Mouse (Mus musculus) G1E (cell line): ENCODE data around the gene Arhgef7. TPM values are rescaled to one million over a fixed set of nuclear protein-coding genes. Genes with fewer than 3 reads are reported as not detected.

ENCODE experiments used
- ATAC-seq: 2 replicates; pipeline ENCODE4 v1.8.0; 2016; ENCODE audit warnings: mild to moderate bottlenecking; ENCODE audit not compliant: insufficient number of reproducible peaks, poor library complexity, low FRiP score, severe bottlenecking; ENCODE audit errors: extremely low read depth
- DNase-seq: peaks from one replicate; pipeline ENCODE4 v3.0.0; 2012; ENCODE audit warnings: low spot score
- H3K27me3 ChIP-seq: 2 replicates; pipeline ENCODE4 v1.6.1; 2012; ENCODE audit warnings: mild to moderate bottlenecking, low read length, inconsistent platforms; ENCODE audit not compliant: insufficient read depth
- H3K36me3 ChIP-seq: replicated peaks from 2 replicates; pipeline ENCODE3; 2012; ENCODE audit warnings: mild to moderate bottlenecking, inconsistent platforms
- H3K4me1 ChIP-seq: 2 replicates; pipeline ENCODE4 v1.6.1; 2012; ENCODE audit warnings: low read depth, low read length, inconsistent platforms, mixed read lengths; ENCODE audit not compliant: insufficient read depth
- H3K4me3 ChIP-seq: 2 replicates; pipeline ENCODE4 v1.5.1; 2012; ENCODE audit warnings: low read depth, mild to moderate bottlenecking, inconsistent platforms, low read length, moderate library complexity, mixed read lengths
- H3K9me3 ChIP-seq: replicated peaks from 2 replicates; pipeline ENCODE4 v1.6.1; 2012; ENCODE audit warnings: inconsistent platforms
- CTCF ChIP-seq: IDR thresholded peaks from 2 replicates; pipeline ENCODE4 v1.5.1; 2012; ENCODE audit warnings: low read depth, low read length, inconsistent platforms, mixed read lengths
- GATA1 ChIP-seq: IDR thresholded peaks from 2 replicates; pipeline ENCODE4 v1.6.1; 2012; ENCODE audit warnings: borderline replicate concordance, low read length, inconsistent platforms, mixed read lengths
- GATA2 ChIP-seq: IDR thresholded peaks from 2 replicates; pipeline ENCODE4 v1.6.1; 2012; ENCODE audit warnings: low read depth, low read length, inconsistent platforms, borderline replicate concordance
- POLR2AphosphoS5 ChIP-seq: IDR thresholded peaks from 2 replicates; pipeline ENCODE4 v1.6.1; 2012; ENCODE audit warnings: low read depth, low read length, inconsistent platforms; ENCODE audit not compliant: insufficient replicate concordance
- TAL1 ChIP-seq: conservative IDR thresholded peaks from 2 replicates; pipeline ENCODE4 v1.6.1; 2012; ENCODE audit warnings: low read depth, low read length, inconsistent platforms, mixed read lengths
- polyA plus RNA-seq: library from polyadenylated mRNA; stranded (reverse); fragments of >175 nt; gene quantifications from 2 replicates; pipeline ENCODE4 v1.2.3, GENCODE M21; 2012
- total RNA-seq, 2 experiments: library from RNA; stranded (forward) in 1 of 2; stranded (reverse) in 1 of 2; fragments of 200-1000 nt in 1 of 2; fragments of >200 nt in 1 of 2; fragmentation: Nextera tagmentation in 1 of 2; gene quantifications; 2 replicates each; pipeline ENCODE4 v1.2.3; 2014 to 2017

Arhgef7 gene
- total and polyA plus RNA-seq, 3 experiments, result 14.7 to 27.8 (median 23.8) TPM

GRCm38 (mm10) chr8:11708815-11709214 lies 18.7 kb upstream of the Arhgef7 start:
- H3K9me3 ChIP-seq, result no peaks in the 10 kb centered on the region
- DNase-seq (no peak), ATAC-seq (no peak)
- no peaks in the 10 kb centered on the region for H3K36me3 ChIP-seq
- peaks cover 32% of the 10 kb centered on the region for H3K27me3 ChIP-seq
- no peak for TF ChIP-seq CTCF
- no peak for TF ChIP-seq POLR2AphosphoS5
- peaks cover 3% of the 10 kb centered on the region; the same call in 1 of the 2 replicates for H3K4me1 ChIP-seq
- H3K4me3 ChIP-seq, result no peak overlapping the region

DNA sequence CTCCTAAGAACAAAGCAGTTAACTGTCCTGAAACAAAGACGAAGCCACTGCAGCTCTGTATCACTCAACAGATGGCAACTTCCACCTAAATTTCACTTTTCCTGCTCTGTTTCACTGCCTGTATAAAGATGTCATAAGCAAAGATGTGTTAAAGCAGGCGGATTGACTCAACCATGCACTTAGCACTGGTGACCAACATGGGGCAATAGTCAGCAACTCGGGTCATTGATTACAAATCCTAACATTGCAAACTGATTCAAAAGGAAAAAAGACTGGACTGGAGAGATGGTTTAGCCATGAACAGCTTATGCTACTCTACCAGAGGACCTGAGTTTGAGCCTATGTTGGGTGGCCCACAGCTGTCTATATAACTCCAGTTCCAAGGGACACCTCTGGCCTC lies 18.0 kb upstream of the Arhgef7 start:
- H3K27me3 ChIP-seq, result peaks cover 31% of the 10 kb centered on the region
- H3K4me3 ChIP-seq, result no peak overlapping the region
- no peaks in the 10 kb centered on the region for H3K36me3 ChIP-seq
- TF ChIP-seq POLR2AphosphoS5, result no peak
- TF ChIP-seq GATA1, result no peak
- no peak for TF ChIP-seq GATA2
- TF ChIP-seq CTCF, result no peak
- TF ChIP-seq TAL1, result no peak
- ATAC-seq (no peak), DNase-seq (no peak)
- no peaks in the 10 kb centered on the region for H3K9me3 ChIP-seq
- peaks cover 3% of the 10 kb centered on the region; the same call in 1 of the 2 replicates for H3K4me1 ChIP-seq

DNA sequence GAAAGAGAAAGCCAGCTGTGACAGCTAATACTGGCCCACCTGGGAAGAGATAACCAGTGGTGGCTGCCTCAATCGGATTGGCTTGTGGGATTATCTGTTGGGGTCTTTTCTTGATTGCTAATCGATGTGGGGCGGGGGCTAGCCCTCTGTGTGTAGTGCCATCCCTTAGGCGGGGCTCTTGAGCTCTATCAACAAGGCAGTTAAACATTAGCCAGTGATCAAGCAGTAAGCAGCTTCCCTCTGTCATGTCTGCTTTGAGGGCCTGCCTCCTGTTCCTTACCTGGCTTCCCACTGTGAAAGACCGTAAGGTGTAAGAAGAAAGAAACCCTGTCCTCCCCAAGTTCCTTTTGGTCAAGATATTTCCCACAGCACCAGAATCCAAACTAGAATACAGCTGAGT lies 17.1 kb upstream of the Arhgef7 start:
- no peak for ATAC-seq
- Histone ChIP-seq H3K4me3 (no peak overlapping the region), H3K4me1 (no peaks in the 10 kb centered on the region; the same call in 1 of the 2 replicates), H3K9me3 (no peaks in the 10 kb centered on the region), H3K27me3 (peaks cover 31% of the 10 kb centered on the region), H3K36me3 (no peaks in the 10 kb centered on the region)
- no peak for DNase-seq
- TF ChIP-seq TAL1, result no peak
- no peak for TF ChIP-seq GATA2
- TF ChIP-seq GATA1, result no peak
- TF ChIP-seq POLR2AphosphoS5, result no peak
- no peak for TF ChIP-seq CTCF

DNA sequence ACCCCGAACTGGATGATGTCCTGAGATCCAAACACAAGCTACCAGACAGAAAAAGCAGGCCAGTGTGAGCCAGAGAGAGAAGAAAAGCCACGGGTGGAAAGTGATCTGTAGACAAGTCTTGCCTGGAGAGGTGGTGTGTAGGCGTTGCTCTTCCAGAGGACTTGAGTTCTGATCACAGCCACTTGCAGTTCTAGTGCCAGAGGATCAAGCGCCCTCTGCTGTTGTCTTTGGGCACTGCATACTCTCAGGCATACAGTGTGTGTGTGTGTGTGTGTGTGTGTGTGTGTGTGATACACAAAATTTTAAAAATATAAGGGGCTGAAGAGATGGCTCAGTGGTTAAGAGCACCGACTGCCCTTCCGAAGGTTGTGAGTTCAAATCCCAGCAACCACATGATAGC lies 15.3 kb upstream of the Arhgef7 start:
- no peaks in the 10 kb centered on the region for H3K9me3 ChIP-seq
- TF ChIP-seq CTCF (peak; percentile 51; the same call in 1 of the 2 replicates), TAL1 (no peak)
- H3K4me1 ChIP-seq, result no peaks in the 10 kb centered on the region; the same call in 1 of the 2 replicates
- ATAC-seq (no peak), DNase-seq (no peak)
- peaks cover 30% of the 10 kb centered on the region for H3K27me3 ChIP-seq
- H3K4me3 ChIP-seq, result no peak overlapping the region
- H3K36me3 ChIP-seq, result no peaks in the 10 kb centered on the region

DNA sequence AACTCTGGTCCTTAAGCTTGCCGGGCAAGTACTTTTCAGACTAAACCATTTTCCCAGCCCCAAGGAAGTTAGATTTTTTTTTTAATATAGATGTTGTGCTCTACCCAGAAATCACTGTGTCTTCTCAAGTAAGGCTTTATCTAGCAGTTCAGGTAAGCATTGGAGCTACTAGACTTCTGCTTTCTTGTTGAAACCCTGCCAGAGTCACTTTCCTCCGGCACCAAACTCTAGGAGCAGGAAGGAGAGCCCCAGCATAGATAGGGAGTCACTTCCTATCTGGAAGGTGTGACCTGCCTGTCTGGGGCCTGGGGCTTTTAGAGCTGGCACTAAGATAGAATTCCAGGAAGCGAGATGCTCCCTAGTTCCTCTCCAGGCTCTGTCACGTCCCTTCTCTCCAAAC lies 10.3 kb upstream of the Arhgef7 start:
- ATAC-seq, result no peak
- H3K36me3 ChIP-seq, result no peaks in the 10 kb centered on the region
- peaks cover 16% of the 10 kb centered on the region for H3K27me3 ChIP-seq
- no peaks in the 10 kb centered on the region for H3K4me1 ChIP-seq
- TF ChIP-seq GATA1 (no peak), CTCF (no peak), POLR2AphosphoS5 (no peak), TAL1 (no peak), GATA2 (no peak)
- no peak overlapping the region for H3K4me3 ChIP-seq
- no peak for DNase-seq
- H3K9me3 ChIP-seq, result no peaks in the 10 kb centered on the region

GRCm38 (mm10) chr8:11727273-11727650 lies 259 bp upstream of the Arhgef7 start:
- DNase-seq (no peak), ATAC-seq (no peak)
- no peaks in the 10 kb centered on the region for H3K4me1 ChIP-seq
- H3K27me3 ChIP-seq, result peaks cover 5% of the 10 kb centered on the region; the same call in 1 of the 2 replicates
- TF ChIP-seq GATA1 (no peak), POLR2AphosphoS5 (no peak), GATA2 (no peak), TAL1 (no peak), CTCF (no peak)
- no peaks in the 10 kb centered on the region for H3K36me3 ChIP-seq
- H3K4me3 ChIP-seq, result no peak overlapping the region; the same call in 1 of the 2 replicates
- H3K9me3 ChIP-seq, result peaks cover 18% of the 10 kb centered on the region

DNA sequence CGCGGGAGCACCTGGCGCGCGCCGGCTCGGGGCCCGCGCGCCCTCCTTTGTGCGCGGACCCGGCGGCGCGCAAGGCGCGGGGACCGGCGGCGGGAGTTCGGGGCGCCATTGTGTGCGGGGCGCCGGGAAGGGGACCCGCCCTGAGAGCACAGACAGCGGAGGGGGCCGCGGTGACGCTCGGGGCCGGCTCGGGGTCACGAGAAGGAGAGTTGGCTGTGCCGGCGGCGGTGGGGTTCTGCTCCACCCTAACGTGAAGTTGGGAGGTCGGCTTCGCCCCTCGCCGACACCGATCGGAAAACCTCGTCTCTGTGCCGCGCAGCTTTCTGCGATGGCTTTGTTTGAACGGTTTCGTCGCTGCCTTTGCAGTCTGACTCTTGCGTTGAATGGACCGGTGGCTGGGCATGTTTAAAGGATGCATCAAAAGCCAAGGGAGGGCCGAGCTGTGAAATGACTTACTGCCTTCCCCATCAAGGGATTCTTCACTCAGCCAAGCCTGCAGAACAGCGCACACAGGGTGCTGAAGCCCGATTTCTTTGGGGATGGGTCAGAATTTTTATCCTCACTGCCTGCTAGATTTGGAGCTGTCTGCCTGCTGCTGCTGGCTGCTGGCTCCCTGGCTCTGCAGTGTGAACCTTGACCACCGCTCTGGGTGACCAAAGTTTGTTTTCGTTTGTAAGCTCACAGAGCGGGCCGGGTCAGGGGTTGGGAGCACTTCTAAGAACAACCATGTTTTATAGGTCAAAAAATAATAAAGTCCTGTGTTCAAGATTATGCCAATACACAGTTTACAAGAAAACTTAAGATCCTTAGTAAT lies 1.2 kb downstream of the Arhgef7 start:
- Histone ChIP-seq H3K27me3 (peaks cover 6% of the 10 kb centered on the region; the same call in 1 of the 2 replicates), H3K4me3 (no peak overlapping the region; the same call in 1 of the 2 replicates), H3K4me1 (no peaks in the 10 kb centered on the region), H3K36me3 (no peaks in the 10 kb centered on the region), H3K9me3 (peaks cover 18% of the 10 kb centered on the region)
- DNase-seq (no peak), ATAC-seq (no peak)
- TF ChIP-seq GATA2, result no peak
- TF ChIP-seq POLR2AphosphoS5, result no peak
- TF ChIP-seq TAL1, result no peak
- no peak for TF ChIP-seq GATA1
- no peak for TF ChIP-seq CTCF
